Mouse (Mus musculus): ENCODE measurements around the gene Mboat7. TPM values are rescaled to one million over a fixed set of nuclear protein-coding genes. Genes with fewer than 3 reads are reported as not detected.
A peak's percentile ranks its signal among the peaks of the same experiment; 100 is the strongest.

Gene Mboat7
- polyA plus RNA-seq, 1 experiment from 2014 or later = 103 TPM

- peaks cover 89% of the 10 kb centered on the region for H3K36me3 ChIP-seq (replicated peaks)
These were observed 34.7 kb downstream of the Mboat7 start for GRCm38 (mm10) chr7:3658578-3658977.

GRCm38 (mm10) chr7:3656966-3657365 is 36.4 kb downstream of the Mboat7 start:
- Histone ChIP-seq H3K4me1 (no peaks in the 10 kb centered on the region), H3K9ac (no peak overlapping the region), H3K4me3 (no peak overlapping the region), H3K4me2 (no peak overlapping the region), H3K36me3 (replicated peaks) (peaks cover 94% of the 10 kb centered on the region), H3K27ac (no peak overlapping the region), H3K9me3 (no peaks in the 10 kb centered on the region), H3K27me3 (replicated peaks) (no peaks in the 10 kb centered on the region)
- no peak for ATAC-seq (replicated peaks)
- 91% methylated on average over 4 of the region's 4 CpGs for WGBS

More at GRCm38 (mm10) chr7:3658578-3658977, 34.7 kb downstream of the Mboat7 start:
- WGBS = 95% methylated on average over 14 of the region's 14 CpGs
- no peak overlapping the region for H3K27ac ChIP-seq
- no peaks in the 10 kb centered on the region for H3K9me3 ChIP-seq
- H3K4me1 ChIP-seq = peaks cover 3% of the 10 kb centered on the region
- H3K9ac ChIP-seq = no peak overlapping the region
- no peak overlapping the region for H3K4me3 ChIP-seq
- H3K4me2 ChIP-seq = no peak overlapping the region
- H3K27me3 ChIP-seq (replicated peaks) = no peaks in the 10 kb centered on the region
- ATAC-seq (replicated peaks) = no peak

GRCm38 (mm10) chr7:3646641-3647040 is 46.7 kb downstream of the Mboat7 start:
- peaks cover 9% of the 10 kb centered on the region for H3K36me3 ChIP-seq (replicated peaks)
- ATAC-seq (replicated peaks) = no peak
- no peaks in the 10 kb centered on the region for H3K27me3 ChIP-seq (replicated peaks)
- peak overlapping the region; percentile 70 for H3K4me2 ChIP-seq
- no peak overlapping the region for H3K27ac ChIP-seq
- 66% methylated on average over 4 of the region's 4 CpGs for WGBS
- peak overlapping the region; percentile 96 for H3K9ac ChIP-seq
- H3K4me1 ChIP-seq = peaks cover 40% of the 10 kb centered on the region
- peak overlapping the region; percentile 92 for H3K4me3 ChIP-seq
- no peaks in the 10 kb centered on the region for H3K9me3 ChIP-seq

- peak overlapping the region; percentile 96 for H3K9ac ChIP-seq
- no peak for ATAC-seq (replicated peaks)
- H3K4me2 ChIP-seq = peak overlapping the region; percentile 70
- H3K4me3 ChIP-seq = peak overlapping the region; percentile 92
- 21% methylated on average over 9 of the region's 9 CpGs for WGBS
- H3K27ac ChIP-seq = peak overlapping the region; percentile 96
- peaks cover 9% of the 10 kb centered on the region; the same call in 1 of the 2 replicates for H3K36me3 ChIP-seq (replicated peaks)
- H3K9me3 ChIP-seq = no peaks in the 10 kb centered on the region
- H3K27me3 ChIP-seq (replicated peaks) = no peaks in the 10 kb centered on the region
- peaks cover 40% of the 10 kb centered on the region for H3K4me1 ChIP-seq
These were observed 47.1 kb downstream of the Mboat7 start for GRCm38 (mm10) chr7:3646188-3646587.

- Histone ChIP-seq H3K4me2 (peak overlapping the region; percentile 70), H3K27ac (peak overlapping the region; percentile 96), H3K4me1 (peaks cover 40% of the 10 kb centered on the region), H3K27me3 (replicated peaks) (no peaks in the 10 kb centered on the region), H3K9ac (peak overlapping the region; percentile 96), H3K9me3 (no peaks in the 10 kb centered on the region), H3K4me3 (peak overlapping the region; percentile 92), H3K36me3 (replicated peaks) (peaks cover 7% of the 10 kb centered on the region; the same call in 1 of the 2 replicates)
- under 1% methylated on average over 54 of the region's 58 CpGs for WGBS
- ATAC-seq (replicated peaks) = no peak
These were observed 47.8 kb downstream of the Mboat7 start for GRCm38 (mm10) chr7:3645488-3646025.

- Histone ChIP-seq H3K27me3 (replicated peaks) (no peaks in the 10 kb centered on the region), H3K27ac (peak within 1 kb of the TSS; percentile 96), H3K4me3 (peak within 1 kb of the TSS; percentile 92), H3K9me3 (no peaks in the 10 kb centered on the region), H3K36me3 (replicated peaks) (peaks cover 13% of the 10 kb centered on the region; the same call in 1 of the 2 replicates), H3K9ac (peak within 1 kb of the TSS; percentile 96), H3K4me2 (peak within 1 kb of the TSS; percentile 70), H3K4me1 (peaks cover 40% of the 10 kb centered on the region)
- peak; percentile 98 for ATAC-seq (replicated peaks)
- WGBS = under 1% methylated on average over 57 of the region's 58 CpGs
These were observed 48.4 kb downstream of the Mboat7 start, which contains the start of gene Cnot3 for GRCm38 (mm10) chr7:3644672-3645487. Gene Cnot3, plus strand, starts transcription at chr7:3645268.

- Histone ChIP-seq H3K9me3 (no peaks in the 10 kb centered on the region), H3K36me3 (replicated peaks) (peaks cover 18% of the 10 kb centered on the region), H3K9ac (0 out of 2 replicates have a peak overlapping the region, but pooled peaks have one; percentile 1), H3K4me1 (peaks cover 38% of the 10 kb centered on the region), H3K4me2 (peak overlapping the region; percentile 70), H3K4me3 (peak overlapping the region; percentile 92), H3K27ac (peak overlapping the region; percentile 54), H3K27me3 (replicated peaks) (no peaks in the 10 kb centered on the region)
- under 1% methylated on average over 11 of the region's 11 CpGs for WGBS
- peak; percentile 0; the same call in 1 of the 2 replicates for ATAC-seq (replicated peaks)
These were observed 49.0 kb downstream of the Mboat7 start for GRCm38 (mm10) chr7:3644348-3644671.

GRCm38 (mm10) chr7:3643843-3644242 is 49.5 kb downstream of the Mboat7 start:
- Histone ChIP-seq H3K4me2 (peak overlapping the region; percentile 70), H3K27me3 (replicated peaks) (no peaks in the 10 kb centered on the region), H3K9me3 (no peaks in the 10 kb centered on the region), H3K9ac (0 out of 2 replicates have a peak overlapping the region, but pooled peaks have one; percentile 1), H3K27ac (peak overlapping the region; percentile 54; the same call in 1 of the 2 replicates), H3K36me3 (replicated peaks) (peaks cover 23% of the 10 kb centered on the region), H3K4me1 (peaks cover 33% of the 10 kb centered on the region), H3K4me3 (peak overlapping the region; percentile 92)
- WGBS = 19% methylated on average over 9 of the region's 9 CpGs
- ATAC-seq (replicated peaks) = no peak

GRCm38 (mm10) chr7:3643412-3643811 is 49.9 kb downstream of the Mboat7 start:
- H3K4me1 ChIP-seq = peaks cover 29% of the 10 kb centered on the region
- WGBS = 74% methylated on average over 5 of the region's 5 CpGs
- H3K4me2 ChIP-seq = no peak overlapping the region
- H3K36me3 ChIP-seq (replicated peaks) = peaks cover 25% of the 10 kb centered on the region
- H3K9me3 ChIP-seq = no peaks in the 10 kb centered on the region
- no peak for ATAC-seq (replicated peaks)
- no peak overlapping the region for H3K27ac ChIP-seq
- H3K27me3 ChIP-seq (replicated peaks) = no peaks in the 10 kb centered on the region
- no peak overlapping the region for H3K9ac ChIP-seq
- no peak overlapping the region for H3K4me3 ChIP-seq

GRCm38 (mm10) chr7:3630478-3630815 is 62.9 kb downstream of the Mboat7 start:
- peaks cover 27% of the 10 kb centered on the region for H3K4me1 ChIP-seq
- ATAC-seq (replicated peaks) = no peak
- peak overlapping the region; percentile 53 for H3K9ac ChIP-seq
- no peaks in the 10 kb centered on the region for H3K27me3 ChIP-seq (replicated peaks)
- H3K4me2 ChIP-seq = peak overlapping the region; percentile 98
- peak overlapping the region; percentile 68 for H3K4me3 ChIP-seq
- no peak overlapping the region for H3K27ac ChIP-seq
- WGBS = 66% methylated on average over 3 of the region's 3 CpGs
- H3K36me3 ChIP-seq (replicated peaks) = peaks cover 5% of the 10 kb centered on the region
- no peaks in the 10 kb centered on the region for H3K9me3 ChIP-seq

- peak; percentile 91 for ATAC-seq (replicated peaks)
- H3K36me3 ChIP-seq (replicated peaks) = peaks cover 5% of the 10 kb centered on the region
- H3K27ac ChIP-seq = peak within 1 kb of the TSS; percentile 84
- H3K9me3 ChIP-seq = no peaks in the 10 kb centered on the region
- H3K4me1 ChIP-seq = peaks cover 27% of the 10 kb centered on the region
- peak within 1 kb of the TSS; percentile 73 for H3K9ac ChIP-seq
- H3K4me2 ChIP-seq = peak within 1 kb of the TSS; percentile 98
- WGBS = 1% methylated on average over 47 of the region's 47 CpGs
- no peaks in the 10 kb centered on the region for H3K27me3 ChIP-seq (replicated peaks)
- H3K4me3 ChIP-seq = peak within 1 kb of the TSS; percentile 68
These were observed 63.5 kb downstream of the Mboat7 start, which contains the start of the genes Tfpt and Prpf31 for GRCm38 (mm10) chr7:3629543-3630477. Gene Tfpt, minus strand, starts transcription at chr7:3629929. Gene Prpf31, plus strand, starts transcription at chr7:3629985.
